Mouse (Mus musculus): ENCODE measurements around the gene Nrap. TPM values are rescaled to one million over a fixed set of nuclear protein-coding genes. Genes with fewer than 3 reads are reported as not detected.

The Nrap gene
- polyA plus RNA-seq, 1 experiment from 2014 or later = 0.41 TPM

DNA sequence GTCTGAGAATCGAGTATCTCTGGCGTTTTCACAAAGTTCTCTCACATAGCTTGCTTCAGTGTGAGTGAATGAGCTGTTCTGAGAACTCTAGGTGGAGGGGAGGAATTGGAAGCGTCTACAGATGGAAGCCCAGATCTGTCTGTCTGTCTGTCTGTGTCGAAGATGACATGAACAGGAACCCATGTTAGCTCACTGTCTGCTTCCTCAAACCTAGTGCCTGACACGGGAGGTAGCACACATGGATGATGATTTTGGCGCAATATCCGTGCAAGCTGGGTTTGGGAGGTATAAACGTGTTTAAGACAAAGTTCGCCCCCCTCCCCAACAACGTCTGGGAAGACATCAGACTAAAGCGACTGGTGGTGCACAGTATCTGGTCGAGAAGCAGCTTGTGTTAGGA lies 6.4 kb upstream of the Nrap start:
- Histone ChIP-seq H3K27me3 (ENCODE audit: control insufficient read depth, insufficient read depth, low read length) (no peaks in the 10 kb centered on the region), H3K36me3 (ENCODE audit: control insufficient read depth, insufficient read depth, low read length) (no peaks in the 10 kb centered on the region), H3K27ac (replicated peaks) (no peak overlapping the region), H3K4me2 (replicated peaks; ENCODE audit: low read depth) (peak overlapping the region; percentile 82), H3K4me1 (replicated peaks; ENCODE audit: control insufficient read depth, insufficient read depth) (peaks cover 8% of the 10 kb centered on the region; the same call in 1 of the 2 replicates), H3K9me3 (ENCODE audit: control insufficient read depth, low read length) (no peaks in the 10 kb centered on the region), H3K9ac (ENCODE audit: low read length) (peak overlapping the region; percentile 65; the same call in 1 of the 2 replicates), H3K4me3 (ENCODE audit: low read depth, low read length) (peak overlapping the region; percentile 58; the same call in 1 of the 2 replicates)
- no peak for TF ChIP-seq CTCF (IDR thresholded peaks at IDR 0.05; ENCODE audit: low read depth)
- no peak for TF ChIP-seq EP300 (optimal IDR thresholded peaks at IDR 0.05)
- 41% methylated on average over 12 of the region's 12 CpGs for WGBS
- no peak for ATAC-seq (ENCODE audit: low FRiP score, low TSS enrichment)
- DNase-seq (ENCODE audit: low spot score) = no peak

DNA sequence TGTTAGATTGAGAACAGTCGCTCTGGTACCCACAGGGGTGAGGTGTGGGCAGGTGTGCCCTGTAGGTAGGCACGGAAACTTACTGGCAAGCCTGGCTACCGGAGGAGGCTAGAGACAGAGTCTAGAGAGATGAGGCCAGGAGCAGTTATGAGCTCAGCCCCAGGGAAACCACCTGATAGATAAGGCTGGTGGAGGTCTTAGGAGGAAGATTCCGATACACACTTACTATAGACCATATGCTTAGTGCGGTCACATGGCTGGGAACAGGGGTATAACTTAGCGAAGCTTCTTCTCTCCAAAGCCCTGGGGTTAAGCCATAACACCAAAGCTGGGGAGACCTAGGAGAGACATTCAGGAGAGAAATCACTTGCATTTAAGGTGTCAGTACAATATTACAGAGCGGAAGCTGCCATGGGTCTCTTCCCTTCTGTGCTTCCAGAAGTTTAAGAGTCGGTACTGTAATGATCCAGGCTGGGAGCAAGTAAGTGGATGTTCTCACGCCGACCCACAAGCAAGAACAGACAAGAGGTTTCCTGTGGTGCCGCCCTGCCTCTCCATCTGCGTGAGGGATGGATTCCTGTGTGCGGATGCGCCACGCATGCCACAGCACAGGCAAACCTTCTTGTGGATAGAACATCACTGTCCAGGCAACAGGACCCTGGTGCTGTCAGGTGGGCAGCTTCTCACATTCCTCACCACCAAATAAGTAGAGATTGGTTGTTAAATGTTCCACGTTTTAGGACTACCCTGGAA lies 5.5 kb upstream of the Nrap start:
- no peak for DNase-seq (ENCODE audit: low spot score)
- H3K27me3 ChIP-seq (ENCODE audit: control insufficient read depth, insufficient read depth, low read length) = no peaks in the 10 kb centered on the region
- no peak overlapping the region for H3K9ac ChIP-seq (ENCODE audit: low read length)
- H3K9me3 ChIP-seq (ENCODE audit: control insufficient read depth, low read length) = no peaks in the 10 kb centered on the region
- no peak overlapping the region for H3K27ac ChIP-seq (replicated peaks)
- WGBS = 88% methylated on average over 16 of the region's 16 CpGs
- peaks cover 8% of the 10 kb centered on the region; the same call in 1 of the 2 replicates for H3K4me1 ChIP-seq (replicated peaks; ENCODE audit: control insufficient read depth, insufficient read depth)
- H3K36me3 ChIP-seq (ENCODE audit: control insufficient read depth, insufficient read depth, low read length) = no peaks in the 10 kb centered on the region
- no peak overlapping the region for H3K4me3 ChIP-seq (ENCODE audit: low read depth, low read length)
- H3K4me2 ChIP-seq (replicated peaks; ENCODE audit: low read depth) = no peak overlapping the region
- ATAC-seq (ENCODE audit: low FRiP score, low TSS enrichment) = no peak
- no peak for TF ChIP-seq EP300 (optimal IDR thresholded peaks at IDR 0.05)
- TF ChIP-seq CTCF (IDR thresholded peaks at IDR 0.05; ENCODE audit: low read depth) = no peak

DNA sequence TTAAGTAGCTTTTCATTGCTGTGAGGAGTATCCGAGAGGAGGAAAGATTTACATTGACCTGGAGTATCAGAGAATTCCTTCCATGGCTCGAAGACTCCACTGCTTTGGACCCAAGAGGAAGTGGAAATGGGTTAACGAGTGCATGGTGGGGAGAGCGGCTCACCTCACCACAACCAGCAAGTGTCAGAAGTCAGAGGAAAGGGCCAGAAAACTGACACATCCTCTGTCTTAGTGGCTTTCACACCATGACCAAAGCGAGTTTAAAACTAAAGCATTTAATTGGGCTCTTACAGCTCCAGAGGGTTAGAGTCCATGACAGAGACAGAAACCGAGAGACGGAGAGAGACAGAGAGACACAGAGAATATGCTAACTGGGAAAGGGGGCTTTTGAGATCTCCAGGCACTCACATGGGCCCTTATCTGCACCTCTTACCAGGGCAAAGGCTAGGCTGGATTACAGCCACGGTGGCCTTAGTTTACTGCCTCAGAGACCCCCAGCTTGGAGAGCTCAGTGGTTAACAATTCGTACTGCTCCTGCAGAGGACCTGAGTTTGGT lies 3.6 kb upstream of the Nrap start:
- no peak overlapping the region for H3K27ac ChIP-seq (replicated peaks)
- no peak overlapping the region for H3K9ac ChIP-seq (ENCODE audit: low read length)
- H3K4me2 ChIP-seq (replicated peaks; ENCODE audit: low read depth) = no peak overlapping the region
- no peak overlapping the region for H3K4me3 ChIP-seq (ENCODE audit: low read depth, low read length)
- TF ChIP-seq CTCF (IDR thresholded peaks at IDR 0.05; ENCODE audit: low read depth) = no peak
- no peak for TF ChIP-seq EP300 (optimal IDR thresholded peaks at IDR 0.05)
- no peaks in the 10 kb centered on the region for H3K9me3 ChIP-seq (ENCODE audit: control insufficient read depth, low read length)
- H3K36me3 ChIP-seq (ENCODE audit: control insufficient read depth, insufficient read depth, low read length) = no peaks in the 10 kb centered on the region
- ATAC-seq (ENCODE audit: low FRiP score, low TSS enrichment) (no peak), DNase-seq (ENCODE audit: low spot score) (no peak)
- no peaks in the 10 kb centered on the region for H3K27me3 ChIP-seq (ENCODE audit: control insufficient read depth, insufficient read depth, low read length)
- peaks cover 8% of the 10 kb centered on the region; the same call in 1 of the 2 replicates for H3K4me1 ChIP-seq (replicated peaks; ENCODE audit: control insufficient read depth, insufficient read depth)
- WGBS = 80% methylated on average over 9 of the region's 9 CpGs

DNA sequence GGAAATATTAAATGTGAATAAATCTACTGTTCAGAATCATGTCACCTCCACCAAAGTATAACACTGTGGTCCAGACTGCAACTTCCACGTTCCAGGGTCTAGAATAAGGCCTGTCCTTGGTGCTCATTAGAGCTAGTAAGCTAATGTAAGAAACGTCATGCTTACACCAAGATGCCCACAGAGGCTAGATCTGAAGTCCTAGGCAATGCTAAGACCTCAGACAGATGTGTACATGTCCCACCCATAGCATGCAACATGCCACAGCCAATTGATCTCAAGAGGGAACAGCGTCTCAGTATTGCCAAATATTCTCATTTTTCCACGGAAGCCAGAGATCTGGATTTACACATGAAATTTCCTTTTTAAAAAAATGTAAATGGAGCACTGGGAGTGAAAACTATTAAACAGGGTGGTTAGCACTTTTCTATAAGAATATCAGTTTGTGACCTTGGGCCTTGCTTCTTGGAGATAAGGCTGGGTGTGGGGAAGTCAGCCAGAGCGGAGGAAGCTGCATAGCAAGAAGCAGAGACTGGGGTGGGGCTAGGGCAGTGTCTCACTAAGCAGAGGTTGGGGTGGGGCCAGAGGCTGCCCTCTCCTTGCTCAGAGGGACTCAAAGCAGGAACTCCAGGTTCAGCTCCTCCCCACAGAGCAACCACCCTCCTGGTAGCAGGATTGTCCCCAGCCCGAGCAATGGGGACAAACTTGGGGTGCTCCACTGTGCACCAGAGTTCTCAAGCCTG lies 1.6 kb upstream of the Nrap start:
- TF ChIP-seq EP300 (optimal IDR thresholded peaks at IDR 0.05) (no peak), CTCF (IDR thresholded peaks at IDR 0.05; ENCODE audit: low read depth) (no peak)
- ATAC-seq (ENCODE audit: low FRiP score, low TSS enrichment) (peak; percentile 88), DNase-seq (ENCODE audit: low spot score) (peak; percentile 80)
- Histone ChIP-seq H3K9ac (ENCODE audit: low read length) (no peak overlapping the region), H3K9me3 (ENCODE audit: control insufficient read depth, low read length) (no peaks in the 10 kb centered on the region), H3K27ac (replicated peaks) (peak overlapping the region; percentile 30; the same call in 1 of the 2 replicates), H3K27me3 (ENCODE audit: control insufficient read depth, insufficient read depth, low read length) (no peaks in the 10 kb centered on the region), H3K4me3 (ENCODE audit: low read depth, low read length) (no peak overlapping the region), H3K36me3 (ENCODE audit: control insufficient read depth, insufficient read depth, low read length) (no peaks in the 10 kb centered on the region), H3K4me2 (replicated peaks; ENCODE audit: low read depth) (no peak overlapping the region), H3K4me1 (replicated peaks; ENCODE audit: control insufficient read depth, insufficient read depth) (no peaks in the 10 kb centered on the region; the same call in 1 of the 2 replicates)
- 57% methylated on average over 6 of the region's 6 CpGs for WGBS

DNA sequence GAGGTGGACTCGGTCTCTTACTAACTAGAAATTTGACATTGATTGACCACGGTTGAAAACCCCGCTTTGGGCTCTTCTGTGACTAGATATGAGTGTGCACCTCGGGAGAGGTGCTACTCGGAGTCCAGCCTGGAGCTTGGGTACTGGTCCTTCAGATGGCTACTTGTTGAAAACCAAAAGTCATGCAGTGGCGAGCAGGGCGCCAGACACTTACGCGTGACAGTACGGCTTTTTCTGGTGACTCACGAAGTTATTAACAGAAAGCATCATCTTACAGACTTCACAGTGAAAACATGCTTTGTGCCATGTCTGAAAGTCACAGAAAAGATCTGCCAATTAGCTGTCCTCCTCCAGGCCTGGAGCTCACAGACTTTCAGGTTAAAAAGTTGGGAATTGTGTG lies 661 bp downstream of the Nrap start:
- H3K27ac ChIP-seq (replicated peaks) = no peak overlapping the region
- 92% methylated on average over 11 of the region's 11 CpGs for WGBS
- H3K9me3 ChIP-seq (ENCODE audit: control insufficient read depth, low read length) = no peaks in the 10 kb centered on the region
- H3K27me3 ChIP-seq (ENCODE audit: control insufficient read depth, insufficient read depth, low read length) = no peaks in the 10 kb centered on the region
- H3K36me3 ChIP-seq (ENCODE audit: control insufficient read depth, insufficient read depth, low read length) = no peaks in the 10 kb centered on the region
- H3K4me3 ChIP-seq (ENCODE audit: low read depth, low read length) = no peak overlapping the region
- H3K9ac ChIP-seq (ENCODE audit: low read length) = no peak overlapping the region
- TF ChIP-seq EP300 (optimal IDR thresholded peaks at IDR 0.05) (no peak), CTCF (IDR thresholded peaks at IDR 0.05; ENCODE audit: low read depth) (no peak)
- no peak for ATAC-seq (ENCODE audit: low FRiP score, low TSS enrichment)
- DNase-seq (ENCODE audit: low spot score) = no peak
- H3K4me2 ChIP-seq (replicated peaks; ENCODE audit: low read depth) = no peak overlapping the region
- no peaks in the 10 kb centered on the region for H3K4me1 ChIP-seq (replicated peaks; ENCODE audit: control insufficient read depth, insufficient read depth)

Data from stomach, postnatal 0 days (tissue).